Mouse (Mus musculus) thymus, adult 2 months (tissue): Measurements from ENCODE around the gene Adamtsl2.

Source experiments
- CTCF ChIP-seq: fragments of 200-500 bp; IDR thresholded peaks from 2 replicates; pipeline ENCODE4 v1.5.1; 2012; ENCODE audit warnings: mild to moderate bottlenecking, control low read depth, low read length, moderate library complexity, borderline replicate concordance; ENCODE audit not compliant: control insufficient read depth, poor library complexity, insufficient read depth; ENCODE audit errors: extremely low read depth
- POLR2A ChIP-seq: fragments of 200-500 bp; IDR thresholded peaks from 2 replicates; pipeline ENCODE4 v1.6.1; 2012; ENCODE audit warnings: mild to moderate bottlenecking, low read length, control low read depth, moderate library complexity; ENCODE audit not compliant: control insufficient read depth, poor library complexity, insufficient read depth; ENCODE audit errors: extremely low read depth

- no peak for TF ChIP-seq CTCF
- TF ChIP-seq POLR2A: no peak
Measured at GRCm38 (mm10) chr2:27097776-27098175, 18.6 kb downstream of the Adamtsl2 start.
